Mouse (Mus musculus) kidney, adult 2 months (tissue): ENCODE data around the gene Tfr2. TPM values are rescaled to one million over a fixed set of nuclear protein-coding genes. Genes with fewer than 3 reads are reported as not detected.
A peak's percentile ranks its signal among the peaks of the same experiment; 100 is the strongest.

ENCODE experiments used
- DNase-seq: peaks from one replicate; pipeline ENCODE4 v3.0.0; 2021
- H3K27ac ChIP-seq: fragments of 200-500 bp; 2 replicates; pipeline ENCODE4 v1.5.1; 2012; ENCODE audit warnings: low read depth, low read length, control low read depth, inconsistent platforms; ENCODE audit not compliant: insufficient read depth
- H3K27me3 ChIP-seq: fragments of 200-500 bp; replicated peaks from 2 replicates; pipeline ENCODE4 v1.6.1; 2012; ENCODE audit warnings: mild to moderate bottlenecking, moderate library complexity, low read length, inconsistent platforms; ENCODE audit not compliant: control insufficient read depth, insufficient read depth
- H3K36me3 ChIP-seq: fragments of 200-500 bp; 2 replicates; pipeline ENCODE4 v1.6.1; 2012; ENCODE audit warnings: mild to moderate bottlenecking, moderate library complexity, low read length, inconsistent platforms; ENCODE audit not compliant: control insufficient read depth, insufficient read depth
- H3K4me1 ChIP-seq: fragments of 200-500 bp; 2 replicates; pipeline ENCODE4 v1.6.1; 2011; ENCODE audit warnings: low read length; ENCODE audit not compliant: control insufficient read depth, insufficient read depth
- H3K4me3 ChIP-seq: fragments of 200-500 bp; 2 replicates; pipeline ENCODE4 v1.5.1; 2011; ENCODE audit warnings: mild to moderate bottlenecking, low read depth, low read length, control low read depth; ENCODE audit not compliant: insufficient read depth
- CTCF ChIP-seq: fragments of 200-500 bp; conservative IDR thresholded peaks from 2 replicates; pipeline ENCODE4 v1.5.1; 2011; ENCODE audit warnings: low read depth, mild to moderate bottlenecking, control low read depth, low read length, moderate library complexity, mixed read lengths; ENCODE audit not compliant: insufficient read depth, insufficient read length
- POLR2A ChIP-seq: fragments of 200-500 bp; IDR thresholded peaks from one replicate; pipeline ENCODE4 v1.6.1; 2011; ENCODE audit warnings: low read depth, low read length, control low read depth
- WGBS: fragments of 180-500 bp; shearing (Covaris S2); methylation state at CpG from one replicate; pipeline ENCODE4 v1.1.7; 2018; 5-methylcytosine and 5-hydroxymethylcytosine counted together
- polyA plus RNA-seq: library from polyadenylated mRNA; depleted of rRNA; stranded (reverse); fragments of >200 nt; gene quantifications from 2 replicates; pipeline ENCODE4 v1.2.3, GENCODE M21; 2012

Gene Tfr2
- polyA plus RNA-seq, 1 experiment: 1.2 TPM

GRCm38 (mm10) chr5:137539291-137539801 is 30.3 kb upstream of the Tfr2 start:
- DNase-seq: no peak
- no peak overlapping the region for H3K4me3 ChIP-seq
- H3K27me3 ChIP-seq: no peaks in the 10 kb centered on the region
- H3K27ac ChIP-seq: no peak overlapping the region
- TF ChIP-seq POLR2A: no peak
- TF ChIP-seq CTCF: no peak
- 32% methylated on average over 7 of the region's 7 CpGs for WGBS
- no peaks in the 10 kb centered on the region for H3K4me1 ChIP-seq
- no peaks in the 10 kb centered on the region for H3K36me3 ChIP-seq

- H3K27ac ChIP-seq: no peak overlapping the region
- DNase-seq: no peak
- no peaks in the 10 kb centered on the region for H3K27me3 ChIP-seq
- H3K36me3 ChIP-seq: no peaks in the 10 kb centered on the region
- 73% methylated on average over 6 of the region's 6 CpGs for WGBS
- no peak overlapping the region for H3K4me3 ChIP-seq
- no peaks in the 10 kb centered on the region for H3K4me1 ChIP-seq
- TF ChIP-seq CTCF (no peak), POLR2A (no peak)
Measured at GRCm38 (mm10) chr5:137540991-137541390, 28.6 kb upstream of the Tfr2 start.

- Histone ChIP-seq H3K27me3 (no peaks in the 10 kb centered on the region), H3K4me3 (no peak overlapping the region), H3K4me1 (no peaks in the 10 kb centered on the region), H3K27ac (no peak overlapping the region), H3K36me3 (no peaks in the 10 kb centered on the region)
- 71% methylated on average over 5 of the region's 5 CpGs for WGBS
- TF ChIP-seq POLR2A (no peak), CTCF (no peak)
- no peak for DNase-seq
Measured at GRCm38 (mm10) chr5:137541768-137542540, 27.7 kb upstream of the Tfr2 start.

- Histone ChIP-seq H3K36me3 (no peaks in the 10 kb centered on the region), H3K27me3 (no peaks in the 10 kb centered on the region), H3K4me3 (no peak overlapping the region), H3K27ac (no peak overlapping the region), H3K4me1 (no peaks in the 10 kb centered on the region)
- WGBS: 65% methylated on average over 6 of the region's 6 CpGs
- TF ChIP-seq CTCF (no peak), POLR2A (no peak)
- no peak for DNase-seq
Measured at GRCm38 (mm10) chr5:137544926-137545325, 24.7 kb upstream of the Tfr2 start.

- WGBS: 63% methylated on average over 4 of the region's 4 CpGs
Measured at GRCm38 (mm10) chr5:137545596-137545995, 24.0 kb upstream of the Tfr2 start.

GRCm38 (mm10) chr5:137549840-137550239 is 19.8 kb upstream of the Tfr2 start:
- no peaks in the 10 kb centered on the region for H3K36me3 ChIP-seq
- WGBS: 89% methylated on average over 2 of the region's 2 CpGs

More at GRCm38 (mm10) chr5:137545596-137545995, 24.0 kb upstream of the Tfr2 start:
- DNase-seq: peak; percentile 62
- no peak for TF ChIP-seq POLR2A
- TF ChIP-seq CTCF: no peak
- no peak overlapping the region for H3K27ac ChIP-seq
- no peaks in the 10 kb centered on the region for H3K4me1 ChIP-seq
- no peaks in the 10 kb centered on the region for H3K36me3 ChIP-seq
- H3K4me3 ChIP-seq: no peak overlapping the region
- no peaks in the 10 kb centered on the region for H3K27me3 ChIP-seq

GRCm38 (mm10) chr5:137551119-137551518 is 18.5 kb upstream of the Tfr2 start:
- TF ChIP-seq POLR2A: no peak
- peak; percentile 20; the same call in 1 of the 2 replicates for TF ChIP-seq CTCF
- DNase-seq: no peak
- 79% methylated on average over 5 of the region's 5 CpGs for WGBS
- H3K4me3 ChIP-seq: no peak overlapping the region
- H3K4me1 ChIP-seq: no peaks in the 10 kb centered on the region
- H3K36me3 ChIP-seq: no peaks in the 10 kb centered on the region
- H3K27ac ChIP-seq: no peak overlapping the region
- no peaks in the 10 kb centered on the region for H3K27me3 ChIP-seq

More at GRCm38 (mm10) chr5:137549840-137550239, 19.8 kb upstream of the Tfr2 start:
- Histone ChIP-seq H3K27me3 (no peaks in the 10 kb centered on the region), H3K27ac (no peak overlapping the region), H3K4me1 (no peaks in the 10 kb centered on the region), H3K4me3 (no peak overlapping the region)
- no peak for TF ChIP-seq POLR2A
- no peak for TF ChIP-seq CTCF
- no peak for DNase-seq

GRCm38 (mm10) chr5:137553000-137553399 is 16.6 kb upstream of the Tfr2 start:
- Histone ChIP-seq H3K36me3 (no peaks in the 10 kb centered on the region), H3K4me1 (no peaks in the 10 kb centered on the region), H3K27me3 (no peaks in the 10 kb centered on the region), H3K27ac (no peak overlapping the region), H3K4me3 (no peak overlapping the region)
- no peak for TF ChIP-seq POLR2A
- no peak for TF ChIP-seq CTCF
- 38% methylated on average over 6 of the region's 6 CpGs for WGBS
- no peak for DNase-seq
